Mouse (Mus musculus) liver, embryonic 15.5 days (tissue): Measurements from ENCODE around the gene Dnttip1. TPM values are rescaled to one million over a fixed set of nuclear protein-coding genes. Genes with fewer than 3 reads are reported as not detected.
A peak's percentile ranks its signal among the peaks of the same experiment; 100 is the strongest.
"Not testable (repeated sequence)": the region's sequence is repeated elsewhere in the genome, so short reads cannot be mapped to it uniquely, and the experiment has no call there.

Experiments used
- ATAC-seq: fragments of 200-750 bp; cut with Nextera tagmentation; 2 replicates; pipeline ENCODE4 v1.8.0; 2017; ENCODE audit warnings: moderate number of reproducible peaks, mild to moderate bottlenecking, moderate library complexity; ENCODE audit not compliant: insufficient read depth
- H3K27ac ChIP-seq: fragments of 300-500 bp; sonication (generic); replicated peaks from 2 replicates; pipeline ENCODE4 v1.5.1; 2015; ENCODE audit warnings: mild to moderate bottlenecking, inconsistent platforms
- H3K27me3 ChIP-seq: fragments of 300-500 bp; sonication (generic); 2 replicates; pipeline ENCODE4 v1.6.1; 2015; ENCODE audit warnings: mild to moderate bottlenecking, inconsistent platforms
- H3K36me3 ChIP-seq: fragments of 300-500 bp; sonication (generic); replicated peaks from 2 replicates; pipeline ENCODE4 v1.6.1; 2015; ENCODE audit warnings: moderate library complexity, mild to moderate bottlenecking, inconsistent platforms
- H3K4me1 ChIP-seq: fragments of 300-500 bp; sonication (generic); replicated peaks from 2 replicates; pipeline ENCODE4 v1.6.1; 2015; ENCODE audit warnings: inconsistent platforms
- H3K4me2 ChIP-seq: fragments of 300-500 bp; sonication (generic); 2 replicates; pipeline ENCODE4 v1.6.1; 2015; ENCODE audit warnings: moderate library complexity, mild to moderate bottlenecking, inconsistent platforms
- H3K4me3 ChIP-seq: fragments of 300-500 bp; sonication (generic); replicated peaks from 2 replicates; pipeline ENCODE4 v1.5.1; 2015; ENCODE audit warnings: mild to moderate bottlenecking, inconsistent platforms
- H3K9ac ChIP-seq: fragments of 300-500 bp; sonication (generic); 2 replicates; pipeline ENCODE4 v1.6.1; 2015; ENCODE audit warnings: moderate library complexity, mild to moderate bottlenecking, inconsistent platforms
- H3K9me3 ChIP-seq: fragments of 300-500 bp; sonication (generic); replicated peaks from 2 replicates; pipeline ENCODE4 v1.6.1; 2016; ENCODE audit warnings: inconsistent platforms
- WGBS: fragments of 180-500 bp; shearing (Covaris S2); methylation state at CpG from one replicate; pipeline ENCODE4 v1.1.7; 2015; ENCODE audit warnings: mixed read lengths; ENCODE audit not compliant: insufficient replicate concordance; 5-methylcytosine and 5-hydroxymethylcytosine counted together
- polyA plus RNA-seq: library from polyadenylated mRNA; unstranded; fragments of >200 nt; fragmentation: Nextera tagmentation; extraction: Ambion mirVana; gene quantifications from 2 replicates; pipeline ENCODE4 v1.2.1, GENCODE M21; 2015

Dnttip1 gene
- 40.5 and 41.1 TPM in 2 replicates for polyA plus RNA-seq

- under 1% methylated on average over 70 of the region's 70 CpGs for WGBS
- Histone ChIP-seq H3K36me3 (peaks cover 38% of the 10 kb centered on the region), H3K27me3 (peaks cover 25% of the 10 kb centered on the region), H3K27ac (peak within 1 kb of the TSS; percentile 93), H3K4me2 (peak within 1 kb of the TSS; percentile 85), H3K9ac (peak within 1 kb of the TSS; percentile 98), H3K4me1 (peaks cover 51% of the 10 kb centered on the region), H3K9me3 (no peaks in the 10 kb centered on the region), H3K4me3 (peak within 1 kb of the TSS; percentile 90)
- ATAC-seq: peak; percentile 84
These were observed at the start of gene Dnttip1, which contains the start of gene Wfdc3 for GRCm38 (mm10) chr2:164745843-164746479. Dnttip1 (plus strand) TSS chr2:164745983. Wfdc3 (minus strand) TSS chr2:164745931.

- WGBS: 55% methylated on average over 4 of the region's 4 CpGs
- H3K4me2 ChIP-seq: no peak within 1 kb of the TSS
- no peak for ATAC-seq
These were observed 47.6 kb upstream of the Dnttip1 start, which contains the start of gene Spint4 for GRCm38 (mm10) chr2:164698201-164698600. Spint4 (plus strand) TSS chr2:164698501.

DNA sequence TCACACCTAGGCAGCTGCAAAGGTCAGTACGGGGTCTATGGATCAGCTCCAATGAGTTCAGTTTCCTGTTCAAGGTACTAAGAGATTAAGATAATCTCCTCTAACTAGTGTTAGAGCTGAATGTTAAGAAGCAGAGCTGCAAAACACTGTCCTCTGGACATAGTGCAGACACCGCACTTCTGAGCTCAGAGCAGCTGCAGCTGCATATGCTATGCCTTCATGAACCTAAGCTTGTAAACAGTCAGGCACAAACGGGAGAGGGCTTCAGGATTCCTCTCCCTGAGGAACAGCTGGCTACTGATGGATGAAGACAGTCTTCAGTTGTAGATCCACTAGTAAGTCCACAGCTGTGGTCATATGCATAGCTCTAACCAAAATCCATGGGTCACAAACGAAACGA lies 44.8 kb upstream of the Dnttip1 start:
- H3K4me3 ChIP-seq: no peak overlapping the region
- no peak overlapping the region for H3K4me2 ChIP-seq
- WGBS: 56% methylated on average over 5 of the region's 5 CpGs
- H3K27me3 ChIP-seq: no peaks in the 10 kb centered on the region
- no peaks in the 10 kb centered on the region for H3K4me1 ChIP-seq
- H3K9me3 ChIP-seq: no peaks in the 10 kb centered on the region
- no peak overlapping the region for H3K9ac ChIP-seq
- no peak overlapping the region for H3K27ac ChIP-seq
- no peaks in the 10 kb centered on the region for H3K36me3 ChIP-seq
- no peak for ATAC-seq

More at GRCm38 (mm10) chr2:164698201-164698600, 47.6 kb upstream of the Dnttip1 start, which contains the start of gene Spint4:
- H3K36me3 ChIP-seq: no peaks in the 10 kb centered on the region
- no peak within 1 kb of the TSS for H3K27ac ChIP-seq
- H3K4me1 ChIP-seq: no peaks in the 10 kb centered on the region
- no peak within 1 kb of the TSS for H3K4me3 ChIP-seq
- H3K9me3 ChIP-seq: no peaks in the 10 kb centered on the region
- H3K27me3 ChIP-seq: no peaks in the 10 kb centered on the region
- H3K9ac ChIP-seq: no peak within 1 kb of the TSS

- no peaks in the 10 kb centered on the region for H3K4me1 ChIP-seq
- H3K4me2 ChIP-seq: no peak overlapping the region
- no peaks in the 10 kb centered on the region for H3K9me3 ChIP-seq
- H3K36me3 ChIP-seq: no peaks in the 10 kb centered on the region
- no peaks in the 10 kb centered on the region for H3K27me3 ChIP-seq
- no peak overlapping the region for H3K9ac ChIP-seq
- no peak overlapping the region for H3K27ac ChIP-seq
- WGBS: 57% methylated on average over 5 of the region's 5 CpGs
- no peak overlapping the region for H3K4me3 ChIP-seq
- no peak for ATAC-seq
These were observed 44.0 kb upstream of the Dnttip1 start for GRCm38 (mm10) chr2:164701761-164702160.

DNA sequence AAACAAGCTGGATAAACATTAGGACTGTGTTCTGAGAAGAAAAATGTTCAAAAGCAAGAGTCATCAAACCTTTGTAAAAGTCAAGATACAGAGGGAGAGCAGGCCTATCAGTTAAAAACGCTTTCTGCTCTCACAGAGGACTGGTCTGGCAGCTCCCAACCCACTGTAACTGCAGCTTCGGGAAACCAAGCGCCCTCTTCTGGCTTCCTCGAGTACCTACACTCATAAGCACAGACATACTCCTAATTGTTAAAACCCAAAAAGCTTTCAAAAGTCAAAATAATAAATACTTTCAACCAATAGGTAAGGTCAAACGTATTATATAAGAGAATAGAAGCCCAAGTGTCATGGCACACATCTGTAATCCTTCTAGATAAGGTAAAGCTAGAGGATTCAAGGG lies 41.5 kb upstream of the Dnttip1 start:
- Histone ChIP-seq H3K27me3 (no peaks in the 10 kb centered on the region), H3K27ac (no peak overlapping the region), H3K4me2 (no peak overlapping the region), H3K4me1 (no peaks in the 10 kb centered on the region), H3K9me3 (no peaks in the 10 kb centered on the region), H3K4me3 (no peak overlapping the region), H3K9ac (no peak overlapping the region), H3K36me3 (no peaks in the 10 kb centered on the region)
- 50% methylated on average over 5 of the region's 5 CpGs for WGBS
- ATAC-seq: no peak

- Histone ChIP-seq H3K27ac (no peak overlapping the region), H3K4me1 (no peaks in the 10 kb centered on the region), H3K4me2 (no peak overlapping the region), H3K9me3 (no peaks in the 10 kb centered on the region), H3K36me3 (no peaks in the 10 kb centered on the region), H3K27me3 (no peaks in the 10 kb centered on the region), H3K4me3 (no peak overlapping the region), H3K9ac (no peak overlapping the region)
- ATAC-seq: no peak
- 67% methylated on average over 6 of the region's 6 CpGs for WGBS
These were observed 40.5 kb upstream of the Dnttip1 start for GRCm38 (mm10) chr2:164705328-164705727.

DNA sequence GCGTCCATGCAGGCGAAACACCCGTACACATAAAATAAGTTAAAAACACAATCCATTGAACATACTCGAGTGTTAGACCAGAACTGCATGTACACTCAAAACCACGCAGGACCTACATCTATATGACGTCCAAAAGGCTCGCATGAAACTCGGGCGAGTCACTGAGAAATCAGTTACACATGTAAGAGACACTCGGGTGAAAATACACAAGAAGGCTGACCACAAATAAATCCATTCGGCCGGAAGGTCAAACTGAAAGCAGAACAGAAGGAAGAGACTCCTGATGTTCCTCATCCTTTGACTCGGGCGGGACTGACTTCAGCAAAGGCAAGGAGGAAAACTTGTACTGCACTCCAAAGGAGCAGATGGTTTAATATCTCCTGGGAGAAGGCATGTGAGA lies 39.8 kb upstream of the Dnttip1 start:
- H3K9ac ChIP-seq: no peak overlapping the region
- no peak overlapping the region for H3K4me3 ChIP-seq
- ATAC-seq: no peak
- H3K27ac ChIP-seq: no peak overlapping the region
- 73% methylated on average over 14 of the region's 14 CpGs for WGBS
- H3K4me2 ChIP-seq: no peak overlapping the region
- no peaks in the 10 kb centered on the region for H3K27me3 ChIP-seq
- H3K36me3 ChIP-seq: no peaks in the 10 kb centered on the region
- H3K9me3 ChIP-seq: no peaks in the 10 kb centered on the region
- no peaks in the 10 kb centered on the region for H3K4me1 ChIP-seq

DNA sequence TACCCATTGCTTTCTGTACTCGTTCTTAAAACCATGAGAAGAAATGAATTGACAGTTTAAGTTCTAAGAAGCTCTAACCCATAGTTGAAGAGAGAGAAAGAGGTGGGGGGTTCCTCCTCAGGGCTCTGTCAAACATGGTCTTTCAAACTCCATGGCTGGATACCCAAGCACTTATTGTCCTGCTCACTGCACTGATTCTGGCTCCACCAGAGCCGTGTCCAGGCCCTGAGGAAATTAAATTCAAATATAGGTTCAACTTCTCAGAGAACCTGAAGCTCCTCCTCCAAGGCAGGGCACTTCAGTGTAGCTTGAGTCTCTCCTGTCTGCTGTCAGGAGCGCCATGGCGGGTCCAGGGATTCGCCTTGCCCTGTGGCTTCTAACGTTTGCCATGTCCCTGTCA lies 30.8 kb upstream of the Dnttip1 start, which contains the start of gene Spint5:
Spint5 (plus strand) TSS at position 301 of the 400 bp plus-strand sequence.
- H3K27me3 ChIP-seq: no peaks in the 10 kb centered on the region; the same call in 1 of the 2 replicates
- H3K36me3 ChIP-seq: no peaks in the 10 kb centered on the region
- no peaks in the 10 kb centered on the region for H3K9me3 ChIP-seq
- WGBS: 51% methylated on average over 6 of the region's 6 CpGs
- ATAC-seq: no peak
- no peak within 1 kb of the TSS for H3K4me3 ChIP-seq
- no peak within 1 kb of the TSS for H3K4me2 ChIP-seq
- no peak within 1 kb of the TSS for H3K27ac ChIP-seq
- no peaks in the 10 kb centered on the region for H3K4me1 ChIP-seq
- no peak within 1 kb of the TSS for H3K9ac ChIP-seq

GRCm38 (mm10) chr2:164716194-164716786 lies 29.5 kb upstream of the Dnttip1 start:
- H3K27me3 ChIP-seq, H3K27ac ChIP-seq, H3K4me1 ChIP-seq, H3K4me3 ChIP-seq, H3K9ac ChIP-seq, H3K36me3 ChIP-seq, ATAC-seq, H3K9me3 ChIP-seq, H3K4me2 ChIP-seq: not testable (repeated sequence)
- 73% methylated on average over 23 of the region's 23 CpGs for WGBS

DNA sequence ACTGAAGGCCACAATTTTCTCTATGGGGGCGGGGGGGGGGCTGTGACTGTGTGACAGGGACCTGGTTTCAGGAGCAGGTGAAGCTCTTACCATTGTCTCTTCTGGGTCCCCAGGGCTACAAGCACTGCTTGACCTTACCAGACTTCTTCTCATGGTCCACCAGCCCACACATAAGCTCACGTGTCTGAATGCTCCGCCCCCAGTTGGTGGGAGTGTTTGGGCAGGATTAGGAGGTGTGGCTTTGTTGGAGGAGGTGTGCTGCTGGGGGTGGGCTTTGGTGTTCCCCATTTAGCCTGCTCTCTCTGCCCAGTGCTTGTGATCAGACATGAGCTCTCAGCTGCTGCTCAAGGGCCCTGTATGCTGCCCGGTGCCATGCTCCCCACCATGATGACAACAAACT lies 22.5 kb upstream of the Dnttip1 start:
- Histone ChIP-seq H3K9ac (no peak overlapping the region), H3K9me3 (no peaks in the 10 kb centered on the region), H3K36me3 (no peaks in the 10 kb centered on the region), H3K4me3 (no peak overlapping the region), H3K4me1 (no peaks in the 10 kb centered on the region), H3K27ac (no peak overlapping the region), H3K27me3 (peaks cover 3% of the 10 kb centered on the region; the same call in 1 of the 2 replicates), H3K4me2 (no peak overlapping the region)
- 52% methylated on average over 4 of the region's 4 CpGs for WGBS
- no peak for ATAC-seq

GRCm38 (mm10) chr2:164725895-164726619 lies 19.7 kb upstream of the Dnttip1 start:
- H3K9me3 ChIP-seq: no peaks in the 10 kb centered on the region
- no peaks in the 10 kb centered on the region for H3K36me3 ChIP-seq
- WGBS: 16% methylated on average over 6 of the region's 6 CpGs
- peaks cover 6% of the 10 kb centered on the region; the same call in 1 of the 2 replicates for H3K27me3 ChIP-seq
- H3K4me3 ChIP-seq: no peak overlapping the region
- no peaks in the 10 kb centered on the region for H3K4me1 ChIP-seq
- ATAC-seq: peak; percentile 60; the same call in 1 of the 2 replicates
- H3K27ac ChIP-seq: no peak overlapping the region
- H3K9ac ChIP-seq: no peak overlapping the region
- H3K4me2 ChIP-seq: no peak overlapping the region
